ENCODE assay signal across 3 mouse cellular contexts in the genomic region with DNA sequence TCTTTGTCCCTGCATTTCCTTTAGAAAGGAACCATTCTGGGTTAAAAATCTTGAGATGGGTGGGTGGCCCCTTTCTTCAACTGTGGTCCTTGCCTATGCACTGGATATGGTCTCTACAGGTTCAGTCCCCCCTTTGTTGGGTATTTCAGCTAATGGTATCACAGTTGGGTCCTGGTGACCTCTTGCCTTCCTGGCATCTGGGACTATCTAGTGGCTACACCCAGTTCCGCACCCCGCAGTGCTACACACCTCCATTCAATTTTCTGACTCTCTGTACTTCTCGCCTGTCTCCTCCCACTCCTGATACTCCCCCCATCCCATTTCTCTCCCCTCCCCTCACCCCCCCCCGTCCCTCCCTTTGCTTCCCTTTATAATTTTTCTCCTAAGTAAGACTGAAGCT.
A peak's percentile ranks its signal among the peaks of the same experiment; 100 is the strongest.
DNase-seq lines count a peak whose midpoint lies in the region.

No protein-coding gene starts in this region.

- DNase-seq in R1 (ENCODE audit: low read depth, low spot score) (peak; percentile 56), adipocyte (ENCODE audit: low spot score) (peak; percentile 0)
- DNase-seq in heart, adult 11 months = peak; percentile 75

Comparison
In these comparisons a context has a peak if more than half of its experiments do, and no peak if none do; other contexts are left out.
1. DNase-seq: peak in every context shown above with its lines; median percentile 75 in heart, adult 11 months; 56 in R1; 0 in adipocyte.